Mouse (Mus musculus): ENCODE results near the gene Pax9.

- no peak for TF ChIP-seq CTCF (IDR thresholded peaks at IDR 0.05; ENCODE audit: low read depth)
- TF ChIP-seq EP300 (IDR thresholded peaks at IDR 0.05; ENCODE audit: low read depth), result no peak
These were observed 26.6 kb downstream of the Pax9 start for GRCm38 (mm10) chr12:56717971-56718706.
